Mouse (Mus musculus) Patski (cell line): ENCODE measurements at regions not wholly inside any gene's neighbourhood (a gene's known extent, or its start where the extent isn't known, plus 50 kb on each side); places are given as distances from the start of the nearest gene placed in this dataset.

Experiments
- ATAC-seq: fragments of 100-300 bp; one replicate; pipeline ENCODE4 v1.8.0; 2021
- CTCF ChIA-PET: fragments of 350-600 bp; sonication (Branson Sonifier 250); formaldehyde crosslinking; loops from one replicate; lab custom pipeline; 2022; ENCODE audit warnings: inconsistent platforms; lab: Charles Lee
- POLR2A ChIA-PET: fragments of 350-600 bp; sonication (Branson Sonifier 250); formaldehyde crosslinking; loops from one replicate; lab custom pipeline; 2022; ENCODE audit warnings: antibody characterized with exemption, inconsistent platforms; lab: Charles Lee
- DNase-seq: peaks from one replicate; pipeline ENCODE4 v3.0.0-alpha.2; 2011; ENCODE audit warnings: low read depth, low spot score
- H3K27me3 ChIP-seq: fragments of 371-371 bp; one replicate; pipeline ENCODE4 v1.5.1; 2021
- CTCF ChIP-seq: fragments of 100-300 bp; IDR thresholded peaks from one replicate; pipeline ENCODE4 v1.5.1; 2021
- in situ Hi-C: fragments of 300-500 bp; cut with MboI; formaldehyde crosslinking; loops from 3 replicates; pipeline ENCODE4 v1.11.1; 2018; ENCODE audit warnings: low pct_unique_long_range_greater_than_20kb, mixed read lengths

DNA sequence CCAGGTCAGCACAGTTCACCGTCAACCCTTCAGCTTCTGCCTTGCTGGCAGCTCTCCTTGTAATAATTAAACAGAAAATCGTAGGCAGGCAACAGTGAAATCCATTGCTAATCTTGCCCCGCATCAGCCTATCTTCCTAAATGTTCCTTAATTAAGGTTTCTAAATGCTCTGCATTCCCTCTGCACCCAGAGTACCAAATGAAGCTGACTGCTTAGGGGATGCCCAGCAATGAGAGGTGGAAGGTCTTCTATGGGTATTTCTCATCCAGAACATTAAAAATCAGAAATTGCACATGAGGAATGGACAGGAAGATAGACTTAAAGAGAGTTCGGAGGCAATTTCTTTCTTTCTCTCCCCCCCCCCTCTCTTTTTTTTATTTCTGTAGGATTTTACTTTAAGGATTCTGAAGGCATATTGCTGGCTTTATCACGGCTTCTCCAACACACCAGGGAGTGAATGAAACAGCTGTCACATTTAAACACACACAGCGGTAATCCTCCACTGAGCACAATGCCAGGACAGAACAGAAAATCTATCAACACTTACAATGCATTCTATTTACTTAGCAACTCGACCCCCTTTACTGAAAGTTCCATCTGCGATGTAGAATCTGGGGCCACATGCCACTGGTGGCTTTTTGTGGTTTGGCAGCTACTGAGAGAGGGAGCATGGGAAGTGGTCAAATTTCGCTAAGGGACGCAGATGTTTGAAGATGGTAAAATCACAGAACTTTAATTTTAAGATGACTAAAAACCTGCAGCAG lies 584.2 kb upstream of the Kirrel3 start:
- H3K27me3 ChIP-seq = no peaks in the 10 kb centered on the region
- in situ Hi-C loops = no loop called here
- DNase-seq (no peak), ATAC-seq (no peak)
- CTCF ChIA-PET = interaction anchor here (1.5 kb wide), 1 partner anchor 12 kb away, joined by 4 read pairs; no protein-coding TSS in a partner anchor
- POLR2A ChIA-PET = interaction anchor here (0.6 to 0.7 kb wide), 3 partner anchors 44 to 1108 kb away, joined by 3 to 4 read pairs (median 4); no protein-coding TSS in a partner anchor
- no peak for TF ChIP-seq CTCF

DNA sequence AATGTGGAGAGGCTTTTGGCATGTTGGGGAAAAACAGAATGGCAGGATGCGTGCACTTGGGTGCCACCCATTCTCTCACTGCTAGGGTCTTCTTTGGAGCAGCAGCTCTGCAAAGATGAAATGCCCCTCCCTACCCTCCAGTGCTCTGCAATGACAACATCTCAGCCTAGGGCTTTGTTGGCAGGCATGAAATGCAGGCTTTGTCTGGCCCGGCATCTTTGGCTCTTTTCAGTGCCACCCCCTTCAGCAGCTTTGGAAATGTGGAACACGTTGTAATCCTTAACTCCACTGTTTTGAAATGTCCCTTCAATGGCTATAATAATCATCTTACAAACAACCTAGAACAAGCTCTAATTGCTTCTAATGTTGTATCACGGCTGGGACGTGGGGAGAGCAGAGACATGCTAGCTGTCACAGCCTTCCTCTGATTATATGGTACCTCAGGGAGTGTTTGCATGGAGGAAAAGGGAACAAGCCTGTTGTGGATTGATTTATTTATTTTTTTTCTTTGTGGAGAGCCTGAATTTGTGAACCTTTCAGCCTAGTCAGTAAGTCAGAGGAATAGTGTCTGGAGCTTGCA lies 581.6 kb upstream of the Kirrel3 start:
- H3K27me3 ChIP-seq = no peaks in the 10 kb centered on the region
- in situ Hi-C loops = no loop called here
- ChIA-PET POLR2A (no interaction called here), CTCF (interaction anchor here (1.3 to 3.0 kb wide), 4 partner anchors 12 to 36 kb away, joined by 3 to 8 read pairs (median 5); no protein-coding TSS in a partner anchor)
- no peak for ATAC-seq
- DNase-seq = no peak
- TF ChIP-seq CTCF = no peak

DNA sequence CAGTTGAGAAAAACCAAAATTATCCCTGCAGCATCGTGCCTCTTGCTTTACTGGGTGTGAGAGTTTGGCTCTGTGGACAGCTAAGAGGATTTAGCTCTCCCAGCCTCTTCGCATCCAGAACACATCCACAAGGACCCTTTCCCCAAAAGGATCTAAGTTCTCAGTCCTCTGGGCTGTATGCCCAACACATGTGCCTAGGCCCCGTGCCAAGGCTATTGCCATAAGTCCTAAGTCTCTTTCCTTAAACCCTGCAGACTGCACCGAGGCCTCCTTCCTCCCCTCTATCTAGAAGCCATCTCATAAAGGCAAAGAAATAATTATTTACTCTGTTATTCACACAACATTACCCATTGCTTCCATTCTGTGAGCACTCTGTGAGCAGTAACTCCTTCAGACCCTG lies 570.8 kb upstream of the Kirrel3 start:
- no peak for ATAC-seq
- TF ChIP-seq CTCF = no peak
- DNase-seq = no peak
- POLR2A ChIA-PET = no interaction called here
- H3K27me3 ChIP-seq = no peaks in the 10 kb centered on the region
- CTCF ChIA-PET = interaction anchor here (1.2 kb wide), 1 partner anchor 31 kb away, joined by 3 read pairs; no protein-coding TSS in a partner anchor
- in situ Hi-C loops = no loop called here

DNA sequence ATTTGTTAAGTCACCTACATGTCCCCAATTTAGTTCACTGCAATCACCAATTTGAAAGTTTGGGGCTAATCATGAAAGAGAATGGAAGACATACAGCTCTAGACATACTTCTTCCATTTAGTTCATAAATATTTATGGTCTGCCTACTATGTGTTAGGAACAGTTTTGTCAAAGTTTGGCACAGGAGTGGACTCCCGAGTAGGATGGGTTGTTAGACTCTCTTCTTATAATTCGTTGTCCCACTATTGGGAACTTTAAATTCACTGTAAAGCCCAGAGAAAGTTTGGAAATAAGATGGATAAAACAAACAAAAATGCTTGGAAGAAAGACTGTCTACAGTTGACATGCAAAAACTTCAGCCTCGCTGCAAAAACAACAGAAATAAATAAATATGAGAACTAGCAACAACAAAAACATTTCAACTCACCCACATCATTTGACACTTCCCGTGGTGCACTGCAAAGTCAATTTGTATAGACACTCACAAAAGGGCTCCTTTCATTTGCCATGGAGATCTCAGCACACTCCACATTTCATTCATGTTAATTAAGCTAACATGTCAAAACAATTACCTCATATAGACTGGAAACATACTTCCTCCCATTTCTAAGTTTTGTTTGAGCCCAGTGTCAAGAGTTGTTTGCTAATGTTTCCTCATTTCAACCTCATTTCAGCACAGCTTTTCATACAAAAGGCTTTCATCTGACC lies 570.2 kb upstream of the Kirrel3 start:
- TF ChIP-seq CTCF = no peak
- ChIA-PET CTCF (interaction anchor here (1.2 to 1.3 kb wide), 2 partner anchors 12 to 32 kb away, joined by 3 to 5 read pairs; no protein-coding TSS in a partner anchor), POLR2A (interaction anchor here (0.5 kb wide), 1 partner anchor 114 kb away, joined by 3 read pairs; no protein-coding TSS in a partner anchor)
- ATAC-seq (no peak), DNase-seq (no peak)
- in situ Hi-C loops = no loop called here
- no peaks in the 10 kb centered on the region for H3K27me3 ChIP-seq

DNA sequence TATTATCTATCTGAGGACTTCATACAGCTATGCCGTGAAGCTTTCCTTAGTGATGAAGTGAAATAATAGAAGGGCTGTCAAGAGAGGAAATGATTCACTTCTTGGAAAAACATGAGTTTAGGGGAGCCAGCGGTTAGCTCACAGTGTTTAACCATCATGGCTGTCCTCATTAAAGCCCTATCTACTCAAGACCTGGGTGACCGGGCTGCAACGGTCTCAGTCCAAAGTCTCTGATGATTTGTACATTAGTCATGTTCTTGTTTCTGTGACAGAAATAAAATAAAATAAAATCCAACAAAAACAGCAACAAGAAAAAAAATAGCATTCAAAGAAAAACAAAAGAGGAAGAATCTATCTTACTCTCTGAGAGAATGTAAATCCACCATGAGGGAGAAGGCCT lies 555.4 kb upstream of the Kirrel3 start:
- ATAC-seq = no peak
- POLR2A ChIA-PET = no interaction called here
- CTCF ChIA-PET = interaction anchor here (0.6 kb wide), 1 partner anchor 61 kb away, joined by 3 read pairs; no protein-coding TSS in a partner anchor
- in situ Hi-C loops = no loop called here
- no peak for DNase-seq
- no peak for TF ChIP-seq CTCF
- no peaks in the 10 kb centered on the region for H3K27me3 ChIP-seq

DNA sequence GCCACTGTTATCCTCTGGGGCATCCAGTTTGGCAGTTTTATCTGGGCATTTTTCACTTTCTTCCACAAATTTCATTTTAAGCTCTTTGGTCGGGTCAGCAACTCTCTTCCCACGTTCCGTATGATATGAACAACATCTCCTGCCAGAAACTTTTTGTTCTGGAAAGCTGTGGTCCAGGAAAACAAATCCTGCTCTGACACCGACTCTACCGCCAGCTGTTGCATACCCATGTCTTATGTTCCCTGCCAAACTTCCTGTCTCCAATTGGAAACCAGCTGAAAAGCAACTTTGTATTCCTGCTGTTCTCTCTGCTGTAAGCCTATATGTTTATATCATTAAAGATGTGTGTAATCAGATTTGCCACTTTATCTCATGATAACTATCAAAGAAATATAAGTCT lies 551.6 kb upstream of the Kirrel3 start:
- ATAC-seq = no peak
- H3K27me3 ChIP-seq = no peaks in the 10 kb centered on the region
- POLR2A ChIA-PET = no interaction called here
- no peak for DNase-seq
- CTCF ChIA-PET = no interaction called here
- no peak for TF ChIP-seq CTCF
- in situ Hi-C loops = no loop called here

DNA sequence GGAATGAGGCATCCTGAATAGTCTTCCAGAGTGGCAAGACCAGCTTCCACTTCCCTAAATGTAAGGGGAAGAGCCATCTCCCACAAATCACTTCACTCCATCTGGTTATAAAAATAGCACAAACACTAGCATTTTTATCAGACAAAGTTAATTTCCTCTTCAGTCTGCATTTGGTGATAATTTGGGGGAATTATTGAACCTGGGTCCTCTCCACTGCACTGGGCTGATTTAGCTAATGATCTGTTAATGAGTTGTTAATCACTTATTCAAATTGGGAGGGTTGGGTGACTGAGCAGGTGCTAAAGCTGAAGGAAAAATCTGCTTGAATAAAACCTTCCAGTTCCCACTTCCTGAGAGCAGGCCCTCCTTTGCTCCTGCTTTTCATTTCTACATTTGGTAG lies 531.4 kb upstream of the Kirrel3 start:
- CTCF ChIA-PET = no interaction called here
- in situ Hi-C loops = no loop called here
- DNase-seq = no peak
- TF ChIP-seq CTCF = no peak
- POLR2A ChIA-PET = no interaction called here
- H3K27me3 ChIP-seq = no peaks in the 10 kb centered on the region
- no peak for ATAC-seq
